Mouse (Mus musculus): ENCODE measurements around the gene Rtn1. TPM values are rescaled to one million over a fixed set of nuclear protein-coding genes. Genes with fewer than 3 reads are reported as not detected.

Rtn1 gene
- polyA plus RNA-seq, 1 experiment from 2014 or later = 1,030 TPM

- no peaks in the 10 kb centered on the region for H3K27me3 ChIP-seq (replicated peaks)
- H3K27ac ChIP-seq = no peak overlapping the region
- H3K9me3 ChIP-seq = no peaks in the 10 kb centered on the region
- H3K9ac ChIP-seq = no peak overlapping the region
- H3K4me2 ChIP-seq (replicated peaks) = no peak overlapping the region
- no peaks in the 10 kb centered on the region for H3K36me3 ChIP-seq
- H3K4me1 ChIP-seq = no peaks in the 10 kb centered on the region
- 83% methylated on average over 4 of the region's 4 CpGs for WGBS
- H3K4me3 ChIP-seq = no peak overlapping the region
- ATAC-seq (ENCODE audit: low FRiP score, low read depth) = no peak
Observed at GRCm38 (mm10) chr12:72287332-72288004, 121.4 kb downstream of the Rtn1 start.

DNA sequence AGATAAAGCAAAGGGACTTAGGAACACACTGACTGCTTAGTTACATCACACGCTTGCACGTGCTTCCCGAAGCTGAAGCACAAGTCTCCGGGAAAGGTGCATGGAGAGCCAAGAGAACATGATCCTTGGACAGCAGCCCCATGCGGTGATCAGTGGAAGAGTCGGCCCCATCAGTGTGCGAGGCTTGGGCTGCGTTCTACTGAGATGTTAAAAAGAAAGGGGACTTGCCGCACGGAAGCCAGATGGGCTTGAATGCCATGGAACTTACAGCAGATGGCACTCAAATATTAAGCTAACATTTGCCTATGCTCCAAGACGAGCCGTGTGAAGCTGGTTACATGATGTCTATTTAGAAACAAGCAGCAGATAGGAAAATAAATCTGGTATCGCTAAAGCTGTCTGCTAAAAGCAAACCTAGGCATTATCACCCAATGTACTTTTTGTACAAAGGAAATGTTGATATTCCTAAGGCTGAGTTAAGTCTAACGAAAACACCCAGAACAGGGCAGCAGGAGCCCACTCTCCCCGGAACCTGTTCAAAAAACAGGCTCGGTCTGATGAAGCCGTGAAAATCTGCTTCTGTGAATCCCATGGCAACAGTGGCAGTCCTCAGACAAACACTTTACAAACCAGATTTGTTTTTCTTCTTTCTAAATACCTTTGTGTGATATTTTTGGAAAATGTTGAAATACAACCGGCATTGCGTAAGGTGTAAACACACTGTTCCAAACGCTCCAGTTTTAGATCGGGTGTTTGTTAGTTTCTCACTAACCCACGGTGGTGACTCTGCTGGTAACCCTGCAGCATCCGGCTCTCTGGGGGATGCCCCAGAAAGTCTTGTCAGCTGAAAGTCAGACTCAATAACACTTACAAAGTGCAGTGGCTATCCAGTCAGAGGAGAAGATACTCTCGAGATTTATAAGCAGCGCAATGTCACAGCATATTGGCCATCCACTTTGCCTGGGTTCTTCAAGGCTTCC, 123.2 kb downstream of the Rtn1 start:
- H3K27ac ChIP-seq = no peak overlapping the region
- no peaks in the 10 kb centered on the region for H3K4me1 ChIP-seq
- 81% methylated on average over 25 of the region's 25 CpGs for WGBS
- H3K36me3 ChIP-seq = no peaks in the 10 kb centered on the region
- ATAC-seq (ENCODE audit: low FRiP score, low read depth) = no peak
- H3K4me3 ChIP-seq = no peak overlapping the region
- H3K9me3 ChIP-seq = no peaks in the 10 kb centered on the region
- no peak overlapping the region for H3K4me2 ChIP-seq (replicated peaks)
- H3K27me3 ChIP-seq (replicated peaks) = no peaks in the 10 kb centered on the region
- no peak overlapping the region for H3K9ac ChIP-seq

DNA sequence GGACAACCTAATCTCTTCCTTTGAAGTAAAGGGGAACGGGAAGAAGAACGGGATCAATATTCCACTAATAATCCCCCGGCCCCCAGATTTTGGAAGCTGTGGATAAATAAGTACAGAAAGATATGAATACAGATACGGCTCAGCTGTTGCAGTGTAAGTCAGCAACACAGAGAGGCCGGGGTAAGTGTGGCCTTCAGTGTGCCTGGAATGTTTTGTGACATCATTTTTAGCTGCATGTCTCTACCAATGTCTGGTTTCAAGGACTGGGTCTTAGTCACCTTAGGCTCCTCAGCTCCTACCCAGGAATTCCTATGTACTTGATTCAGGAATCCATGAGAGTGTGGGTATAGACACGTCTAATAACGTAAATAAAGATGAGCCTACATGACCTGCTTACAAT, 124.3 kb downstream of the Rtn1 start:
- Histone ChIP-seq H3K4me2 (replicated peaks) (no peak overlapping the region), H3K4me3 (no peak overlapping the region), H3K4me1 (no peaks in the 10 kb centered on the region), H3K9ac (no peak overlapping the region), H3K36me3 (no peaks in the 10 kb centered on the region), H3K27ac (no peak overlapping the region), H3K9me3 (no peaks in the 10 kb centered on the region), H3K27me3 (replicated peaks) (no peaks in the 10 kb centered on the region)
- 92% methylated on average over 7 of the region's 7 CpGs for WGBS
- no peak for ATAC-seq (ENCODE audit: low FRiP score, low read depth)

DNA sequence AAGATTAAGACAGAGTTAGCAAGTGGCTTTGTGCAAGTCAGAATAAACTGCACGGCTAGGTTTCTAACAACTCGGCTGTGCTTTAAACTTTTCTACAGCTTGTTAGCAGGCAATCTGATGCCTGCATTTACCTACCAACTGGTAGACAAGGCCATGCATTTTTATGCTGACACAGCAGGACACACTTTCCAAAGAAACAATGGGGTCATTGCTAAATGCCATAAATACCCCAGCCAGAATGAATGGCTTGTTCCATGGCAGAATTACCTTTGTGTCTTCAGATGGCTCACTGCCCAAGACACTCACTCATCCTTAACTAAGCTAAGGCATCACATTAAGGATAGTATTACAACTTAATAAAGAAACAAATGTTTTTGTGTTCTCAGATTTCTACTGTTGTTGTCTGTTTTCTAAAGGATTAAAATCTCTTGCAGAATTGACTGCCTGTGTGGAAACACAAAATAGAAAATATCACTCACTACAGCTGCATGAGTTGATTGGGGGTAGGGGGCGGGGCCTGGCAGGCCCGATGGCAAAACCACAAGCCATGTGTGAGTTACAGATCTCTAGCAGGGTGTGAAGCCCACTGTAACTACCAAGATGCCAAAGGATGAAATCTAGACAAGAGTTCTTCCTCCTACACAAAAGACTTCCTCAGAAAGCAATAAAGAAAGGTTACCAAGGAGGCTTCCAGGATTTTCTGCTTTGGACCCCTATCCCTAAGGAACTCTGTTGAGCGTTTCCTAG, 129.6 kb downstream of the Rtn1 start:
- WGBS = 51% methylated on average over 5 of the region's 5 CpGs
- H3K9ac ChIP-seq = no peak overlapping the region
- ATAC-seq (ENCODE audit: low FRiP score, low read depth) = no peak

GRCm38 (mm10) chr12:72273721-72274414, 135.0 kb downstream of the Rtn1 start:
- Histone ChIP-seq H3K36me3 (no peaks in the 10 kb centered on the region), H3K27ac (no peak overlapping the region), H3K4me2 (replicated peaks) (no peak overlapping the region), H3K9ac (no peak overlapping the region), H3K4me3 (no peak overlapping the region), H3K27me3 (replicated peaks) (no peaks in the 10 kb centered on the region), H3K9me3 (no peaks in the 10 kb centered on the region), H3K4me1 (no peaks in the 10 kb centered on the region)
- no peak for ATAC-seq (ENCODE audit: low FRiP score, low read depth)
- 66% methylated on average over 13 of the region's 13 CpGs for WGBS

More for the DNA sequence above, 129.6 kb downstream of the Rtn1 start:
- H3K36me3 ChIP-seq = no peaks in the 10 kb centered on the region
- H3K4me2 ChIP-seq (replicated peaks) = no peak overlapping the region
- H3K27ac ChIP-seq = no peak overlapping the region
- no peaks in the 10 kb centered on the region for H3K27me3 ChIP-seq (replicated peaks)
- no peak overlapping the region for H3K4me3 ChIP-seq
- H3K4me1 ChIP-seq = no peaks in the 10 kb centered on the region
- H3K9me3 ChIP-seq = no peaks in the 10 kb centered on the region

- no peak for ATAC-seq (ENCODE audit: low FRiP score, low read depth)
- Histone ChIP-seq H3K4me1 (no peaks in the 10 kb centered on the region; the same call in 1 of the 2 replicates), H3K27ac (no peak overlapping the region), H3K9ac (no peak overlapping the region), H3K27me3 (replicated peaks) (no peaks in the 10 kb centered on the region), H3K4me3 (no peak overlapping the region), H3K4me2 (replicated peaks) (no peak overlapping the region), H3K36me3 (no peaks in the 10 kb centered on the region), H3K9me3 (no peaks in the 10 kb centered on the region)
- WGBS = 80% methylated on average over 2 of the region's 2 CpGs
Observed at GRCm38 (mm10) chr12:72267614-72268013, 141.2 kb downstream of the Rtn1 start.

DNA sequence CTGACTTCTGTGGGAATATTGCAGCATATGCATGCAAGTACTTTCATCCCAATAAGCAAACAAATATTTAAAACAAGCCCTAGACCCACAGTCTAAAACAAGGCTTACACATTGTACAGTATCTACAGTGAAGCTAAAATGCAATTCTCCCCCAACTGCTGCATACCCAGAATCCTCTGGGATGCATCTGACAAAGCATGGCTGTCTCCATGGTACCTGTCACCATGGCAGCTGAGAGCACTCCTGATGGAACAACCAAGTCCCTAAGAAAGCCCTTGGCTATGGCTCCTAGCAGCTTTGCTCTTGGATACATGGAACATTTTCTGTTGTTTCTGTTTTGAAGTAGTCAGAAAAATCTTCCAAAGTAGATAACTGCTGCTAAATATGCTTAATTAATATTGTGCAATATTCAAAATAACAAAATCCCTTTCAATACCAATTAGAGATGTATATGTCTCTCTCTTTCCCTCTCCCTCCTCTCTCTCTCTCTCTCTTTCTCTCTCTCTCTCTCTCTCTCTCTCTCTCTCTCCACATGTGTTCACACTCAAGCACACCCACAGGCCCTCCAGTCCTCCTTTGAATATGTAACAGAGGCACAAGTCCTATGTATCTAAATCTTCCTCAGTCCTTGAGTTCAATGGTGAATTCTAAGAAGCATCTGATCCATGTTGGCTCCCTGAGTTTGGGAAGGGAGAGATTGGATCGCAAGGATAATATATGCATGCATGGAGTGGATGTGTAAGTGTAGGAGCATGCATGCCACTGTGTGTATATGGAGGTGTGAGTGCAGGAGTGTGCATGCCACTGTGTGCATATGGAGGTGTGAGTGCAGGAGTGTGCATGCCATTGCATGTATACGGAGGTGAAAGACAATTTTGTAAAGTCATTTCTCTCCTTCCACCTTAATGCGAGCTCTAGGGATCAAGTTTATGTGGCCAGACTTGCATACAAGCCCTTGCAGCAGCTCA, 143.3 kb downstream of the Rtn1 start:
- H3K36me3 ChIP-seq = no peaks in the 10 kb centered on the region
- H3K4me3 ChIP-seq = no peak overlapping the region
- no peak overlapping the region for H3K27ac ChIP-seq
- no peaks in the 10 kb centered on the region for H3K9me3 ChIP-seq
- H3K9ac ChIP-seq = no peak overlapping the region
- H3K27me3 ChIP-seq (replicated peaks) = no peaks in the 10 kb centered on the region
- H3K4me1 ChIP-seq = no peaks in the 10 kb centered on the region; the same call in 1 of the 2 replicates
- 92% methylated on average over 3 of the region's 3 CpGs for whole genome bisulfite sequencing
- H3K4me2 ChIP-seq (replicated peaks) = no peak overlapping the region
- peak; percentile 77 for ATAC-seq (ENCODE audit: low FRiP score, low read depth)

DNA sequence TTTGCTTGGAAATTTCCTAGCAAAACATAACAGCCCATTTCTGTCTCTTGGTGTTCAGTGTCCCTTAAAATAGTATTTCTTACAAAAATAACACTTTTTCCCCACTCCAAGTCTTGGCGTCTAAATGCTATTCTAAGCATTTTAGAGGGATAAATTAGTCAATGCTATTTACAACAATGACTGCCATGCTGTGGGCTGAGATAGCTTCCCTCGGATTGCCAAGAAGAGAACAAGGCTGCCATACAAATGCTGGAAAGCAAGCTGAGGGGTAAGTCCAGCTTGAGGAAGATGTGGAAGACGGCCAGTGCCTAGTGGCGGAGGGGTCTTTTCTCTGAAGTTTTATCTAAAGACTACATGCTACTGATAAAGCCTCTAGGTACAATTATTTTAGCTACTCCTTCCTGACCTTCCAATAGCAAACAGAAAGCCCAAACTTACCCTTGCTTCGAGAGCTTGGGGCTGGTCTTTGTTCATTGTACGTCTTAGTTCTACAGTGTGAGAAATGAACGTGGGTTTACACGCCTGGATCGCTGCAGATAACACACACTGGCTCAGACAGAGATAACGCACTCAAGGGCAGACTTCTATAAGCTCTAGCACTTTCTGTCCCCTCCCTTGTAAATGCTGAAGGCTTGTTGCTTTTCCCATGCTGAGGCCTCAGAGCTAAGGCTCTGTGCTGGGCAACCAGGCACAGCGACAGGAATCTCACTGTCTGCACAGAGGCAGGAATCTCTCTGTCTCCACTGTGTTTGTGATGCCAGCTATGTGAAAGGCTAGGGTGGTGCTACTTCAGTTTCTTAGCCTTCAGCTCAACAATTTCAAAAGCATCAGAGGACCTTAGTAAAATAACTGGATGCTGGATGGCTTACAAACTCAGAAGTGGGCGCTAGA, 145.4 kb downstream of the Rtn1 start:
- ATAC-seq (ENCODE audit: low FRiP score, low read depth) = no peak
- H3K27me3 ChIP-seq (replicated peaks) = no peaks in the 10 kb centered on the region

DNA sequence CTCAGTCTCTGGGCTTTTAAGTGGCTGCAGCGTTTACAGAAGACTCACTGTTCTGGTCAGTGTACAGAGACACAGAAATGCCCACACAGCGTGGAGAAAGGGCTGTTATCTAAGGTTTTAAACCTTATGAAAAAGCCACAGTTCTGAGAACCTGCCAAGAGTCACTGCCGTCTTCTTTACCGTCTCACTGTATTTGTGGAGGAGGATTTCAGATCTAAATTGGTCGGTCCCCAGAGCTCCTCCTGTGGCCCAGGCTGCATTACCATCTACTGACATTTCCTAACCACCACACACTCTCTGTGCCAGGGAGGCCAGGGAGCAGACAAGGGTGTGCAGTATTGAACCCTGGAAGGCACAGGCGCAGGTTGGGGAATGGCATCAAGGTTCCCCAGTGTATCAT, 151.9 kb downstream of the Rtn1 start:
- Histone ChIP-seq H3K27me3 (replicated peaks) (no peaks in the 10 kb centered on the region), H3K4me2 (replicated peaks) (no peak overlapping the region), H3K9me3 (no peaks in the 10 kb centered on the region), H3K9ac (no peak overlapping the region), H3K27ac (no peak overlapping the region), H3K4me1 (peaks cover 5% of the 10 kb centered on the region; the same call in 1 of the 2 replicates), H3K4me3 (no peak overlapping the region), H3K36me3 (no peaks in the 10 kb centered on the region)
- ATAC-seq (ENCODE audit: low FRiP score, low read depth) = no peak
- 80% methylated on average over 6 of the region's 6 CpGs for WGBS

More for the DNA sequence above, 145.4 kb downstream of the Rtn1 start:
- 81% methylated on average over 12 of the region's 12 CpGs for WGBS
- no peak overlapping the region for H3K4me2 ChIP-seq (replicated peaks)
- no peaks in the 10 kb centered on the region for H3K9me3 ChIP-seq
- H3K9ac ChIP-seq = no peak overlapping the region
- no peak overlapping the region for H3K27ac ChIP-seq
- no peak overlapping the region for H3K4me3 ChIP-seq
- H3K4me1 ChIP-seq = no peaks in the 10 kb centered on the region; the same call in 1 of the 2 replicates
- no peaks in the 10 kb centered on the region for H3K36me3 ChIP-seq

- ATAC-seq (ENCODE audit: low FRiP score, low read depth) = no peak
- H3K27ac ChIP-seq = no peak overlapping the region
- peaks cover 5% of the 10 kb centered on the region; the same call in 1 of the 2 replicates for H3K4me1 ChIP-seq
- H3K9me3 ChIP-seq = no peaks in the 10 kb centered on the region
- H3K27me3 ChIP-seq (replicated peaks) = no peaks in the 10 kb centered on the region
- no peaks in the 10 kb centered on the region for H3K36me3 ChIP-seq
- no peak overlapping the region for H3K4me2 ChIP-seq (replicated peaks)
- 57% methylated on average over 3 of the region's 3 CpGs for WGBS
- no peak overlapping the region for H3K9ac ChIP-seq
- H3K4me3 ChIP-seq = no peak overlapping the region
Observed at GRCm38 (mm10) chr12:72253040-72253439, 155.8 kb downstream of the Rtn1 start.

All from neural tube, embryonic 12.5 days (tissue).